Mouse (Mus musculus): ENCODE results near the gene Prr19. TPM values are rescaled to one million over a fixed set of nuclear protein-coding genes. Genes with fewer than 3 reads are reported as not detected.
A peak's percentile ranks its signal among the peaks of the same experiment; 100 is the strongest.
"Not testable (repeated sequence)": the region's sequence is repeated elsewhere in the genome, so short reads cannot be mapped to it uniquely, and the experiment has no call there.

Gene Prr19
- polyA plus RNA-seq, 1 experiment from 2014 or later: not detected

DNA sequence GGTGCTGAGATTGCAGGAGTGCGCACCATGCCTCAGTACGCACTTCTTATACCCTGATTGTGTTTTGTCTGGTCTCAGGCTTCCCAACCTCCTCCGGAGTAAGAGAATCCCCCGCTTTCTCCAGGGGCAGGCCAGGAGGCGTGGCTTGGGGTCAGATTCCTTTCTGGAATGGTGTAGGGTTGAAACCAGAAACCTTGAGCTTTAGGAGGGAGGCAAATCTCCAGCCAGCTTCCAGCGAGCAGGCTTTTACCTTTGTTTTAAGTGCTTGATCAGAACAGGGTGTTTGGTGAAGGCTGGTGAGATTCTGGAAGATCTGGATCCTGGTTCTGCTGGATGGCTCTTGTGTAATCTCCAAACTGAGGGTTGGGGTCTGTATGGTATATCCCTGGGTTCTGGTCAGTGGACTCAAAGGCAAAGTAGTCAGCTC is 20.9 kb downstream of the Prr19 start:
- Histone ChIP-seq H3K9ac (replicated peaks) (no peak overlapping the region), H3K4me2 (ENCODE audit: low read depth, low read length) (no peak overlapping the region), H3K27me3 (ENCODE audit: insufficient read depth, low read length) (no peaks in the 10 kb centered on the region), H3K9me3 (ENCODE audit: low read length) (no peaks in the 10 kb centered on the region), H3K27ac (ENCODE audit: low read depth) (no peak overlapping the region), H3K4me1 (ENCODE audit: insufficient read depth) (peaks cover 3% of the 10 kb centered on the region), H3K36me3 (replicated peaks; ENCODE audit: insufficient read depth, low read length) (no peaks in the 10 kb centered on the region), H3K4me3 (ENCODE audit: low read depth, low read length) (no peak overlapping the region)
- ATAC-seq (no peak), DNase-seq (no peak)
- TF ChIP-seq CTCF (IDR thresholded peaks at IDR 0.05; ENCODE audit: low read depth) (no peak), EP300 (IDR thresholded peaks at IDR 0.05; ENCODE audit: low read depth) (no peak)
- 57% methylated on average over 6 of the region's 6 CpGs for WGBS (ENCODE audit: insufficient replicate concordance)

DNA sequence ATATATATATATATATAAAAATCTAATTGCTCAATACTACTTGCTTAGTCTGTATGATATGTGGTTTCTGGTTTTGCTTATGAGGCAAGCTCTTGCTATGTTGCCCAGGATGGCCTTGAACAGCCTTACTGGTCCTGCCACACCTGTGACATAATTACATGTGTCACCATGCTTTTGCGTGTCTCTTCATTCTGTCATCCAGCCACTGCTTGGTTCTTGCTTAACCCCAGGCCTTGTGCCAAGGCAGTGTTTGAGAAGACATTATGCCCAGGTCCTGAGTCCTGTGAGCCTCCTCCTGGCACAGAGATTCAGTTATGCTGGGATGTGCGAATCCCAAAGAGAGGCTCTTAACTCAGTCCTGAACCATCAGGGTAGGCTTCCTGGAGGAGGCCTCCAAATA is 22.0 kb downstream of the Prr19 start:
- no peaks in the 10 kb centered on the region for H3K27me3 ChIP-seq (ENCODE audit: insufficient read depth, low read length)
- no peaks in the 10 kb centered on the region for H3K9me3 ChIP-seq (ENCODE audit: low read length)
- no peak overlapping the region for H3K4me2 ChIP-seq (ENCODE audit: low read depth, low read length)
- no peaks in the 10 kb centered on the region for H3K4me1 ChIP-seq (ENCODE audit: insufficient read depth)
- 75% methylated on average over 2 of the region's 2 CpGs for WGBS (ENCODE audit: insufficient replicate concordance)
- DNase-seq (no peak), ATAC-seq (peak; percentile 21; the same call in 1 of the 2 replicates)
- H3K27ac ChIP-seq (ENCODE audit: low read depth): no peak overlapping the region
- TF ChIP-seq CTCF (IDR thresholded peaks at IDR 0.05; ENCODE audit: low read depth) (no peak), EP300 (IDR thresholded peaks at IDR 0.05; ENCODE audit: low read depth) (no peak)
- no peak overlapping the region for H3K4me3 ChIP-seq (ENCODE audit: low read depth, low read length)
- no peak overlapping the region for H3K9ac ChIP-seq (replicated peaks)
- H3K36me3 ChIP-seq (replicated peaks; ENCODE audit: insufficient read depth, low read length): no peaks in the 10 kb centered on the region

DNA sequence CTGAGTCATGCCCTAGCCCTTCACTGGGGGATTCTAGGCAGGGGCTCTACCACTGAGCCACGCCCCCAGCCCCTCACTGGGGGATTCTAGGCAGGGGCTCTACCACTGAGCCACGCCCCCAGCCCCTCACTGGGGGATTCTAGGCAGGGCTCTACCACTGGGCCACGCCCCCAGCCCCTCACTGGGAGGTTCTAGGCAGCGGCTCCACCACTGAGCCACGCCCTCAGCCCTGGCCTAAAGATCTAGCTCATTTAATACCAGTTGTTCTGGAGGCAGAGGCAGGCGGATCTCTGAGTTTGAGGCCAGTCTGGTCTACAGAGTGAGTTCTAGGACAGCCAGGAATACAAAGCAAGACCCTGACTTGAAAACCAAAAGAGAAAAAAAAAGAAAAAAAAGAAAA is 24.2 kb downstream of the Prr19 start:
- not testable (repeated sequence) for H3K4me1 ChIP-seq (ENCODE audit: insufficient read depth); H3K27me3 ChIP-seq (ENCODE audit: insufficient read depth, low read length); H3K27ac ChIP-seq (ENCODE audit: low read depth); H3K4me3 ChIP-seq (ENCODE audit: low read depth, low read length); H3K36me3 ChIP-seq (replicated peaks; ENCODE audit: insufficient read depth, low read length); H3K9me3 ChIP-seq (ENCODE audit: low read length); H3K4me2 ChIP-seq (ENCODE audit: low read depth, low read length); ATAC-seq; DNase-seq; H3K9ac ChIP-seq (replicated peaks)
- 65% methylated on average over 6 of the region's 6 CpGs for WGBS (ENCODE audit: insufficient replicate concordance)

DNA sequence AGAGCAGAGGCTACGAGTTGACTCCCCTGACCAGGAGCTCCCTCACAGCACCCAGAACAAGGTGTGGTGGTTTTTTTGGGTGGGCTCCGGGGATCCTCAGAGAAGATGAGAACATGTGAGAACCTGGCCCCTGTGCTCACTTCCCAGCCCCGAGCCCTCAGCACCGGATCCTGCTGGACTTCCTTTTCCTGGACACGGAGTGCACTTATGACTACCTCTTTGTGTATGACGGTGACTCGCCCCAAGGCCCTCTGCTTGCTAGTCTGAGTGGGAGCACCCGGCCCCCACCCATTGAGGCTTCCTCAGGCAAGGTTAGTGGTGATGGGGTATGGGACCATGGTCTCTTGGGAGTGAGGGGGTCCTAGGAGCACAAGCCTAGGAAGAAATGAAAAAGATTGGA is 25.0 kb downstream of the Prr19 start:
- DNase-seq (no peak), ATAC-seq (no peak)
- no peak overlapping the region for H3K4me2 ChIP-seq (ENCODE audit: low read depth, low read length)
- peaks cover 4% of the 10 kb centered on the region; the same call in 1 of the 2 replicates for H3K4me1 ChIP-seq (ENCODE audit: insufficient read depth)
- WGBS (ENCODE audit: insufficient replicate concordance): 58% methylated on average over 8 of the region's 8 CpGs
- H3K9ac ChIP-seq (replicated peaks): no peak overlapping the region
- no peaks in the 10 kb centered on the region for H3K9me3 ChIP-seq (ENCODE audit: low read length)
- H3K4me3 ChIP-seq (ENCODE audit: low read depth, low read length): no peak overlapping the region
- no peak for TF ChIP-seq EP300 (IDR thresholded peaks at IDR 0.05; ENCODE audit: low read depth)
- no peak for TF ChIP-seq CTCF (IDR thresholded peaks at IDR 0.05; ENCODE audit: low read depth)
- H3K27ac ChIP-seq (ENCODE audit: low read depth): no peak overlapping the region
- 0 out of 2 replicates have a peak, but pooled peaks cover 2% of the 10 kb centered on the region for H3K27me3 ChIP-seq (ENCODE audit: insufficient read depth, low read length)
- H3K36me3 ChIP-seq (replicated peaks; ENCODE audit: insufficient read depth, low read length): no peaks in the 10 kb centered on the region

DNA sequence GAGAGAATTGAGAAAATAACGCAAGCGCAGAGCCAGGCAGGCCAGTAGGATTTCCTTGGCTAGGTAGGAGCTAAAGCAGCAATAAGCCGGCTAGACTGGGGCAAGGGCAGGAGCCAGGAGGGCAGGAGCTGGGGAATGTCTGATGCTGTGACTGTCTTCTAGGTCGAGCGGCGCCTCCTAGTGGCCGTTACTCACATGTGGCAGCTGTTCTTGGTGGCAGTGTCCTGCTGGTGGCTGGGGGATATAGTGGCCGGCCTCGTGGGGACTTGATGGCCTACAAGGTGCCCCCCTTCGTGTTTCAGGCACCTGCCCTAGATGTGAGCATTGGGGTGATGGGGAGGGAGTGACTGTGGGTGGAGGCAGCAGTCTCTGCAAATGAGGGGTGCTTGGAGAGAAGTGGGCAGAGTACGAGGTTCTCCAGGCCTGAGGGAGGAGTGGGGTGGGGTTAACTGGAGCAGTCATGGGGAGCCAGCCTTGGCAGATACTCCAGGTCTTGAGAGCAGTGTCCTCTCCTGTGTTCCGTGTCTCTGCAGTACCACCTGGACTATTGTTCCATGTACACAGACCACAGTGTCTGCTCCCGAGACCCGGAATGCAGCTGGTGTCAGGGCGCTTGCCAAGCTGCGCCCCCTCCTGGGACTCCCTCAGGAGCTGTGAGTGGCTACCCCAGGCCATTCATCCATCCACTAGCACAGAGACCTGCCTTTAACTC is 32.5 kb downstream of the Prr19 start:
- TF ChIP-seq EP300 (IDR thresholded peaks at IDR 0.05; ENCODE audit: low read depth) (no peak), CTCF (IDR thresholded peaks at IDR 0.05; ENCODE audit: low read depth) (peak; percentile 94)
- Histone ChIP-seq H3K27ac (ENCODE audit: low read depth) (no peak overlapping the region), H3K4me1 (ENCODE audit: insufficient read depth) (peaks cover 4% of the 10 kb centered on the region; the same call in 1 of the 2 replicates), H3K4me3 (ENCODE audit: low read depth, low read length) (no peak overlapping the region), H3K27me3 (ENCODE audit: insufficient read depth, low read length) (no peaks in the 10 kb centered on the region), H3K9me3 (ENCODE audit: low read length) (no peaks in the 10 kb centered on the region), H3K4me2 (ENCODE audit: low read depth, low read length) (no peak overlapping the region), H3K9ac (replicated peaks) (no peak overlapping the region), H3K36me3 (replicated peaks; ENCODE audit: insufficient read depth, low read length) (no peaks in the 10 kb centered on the region)
- 40% methylated on average over 16 of the region's 16 CpGs for WGBS (ENCODE audit: insufficient replicate concordance)
- ATAC-seq (peak; percentile 62), DNase-seq (peak; percentile 85)

DNA sequence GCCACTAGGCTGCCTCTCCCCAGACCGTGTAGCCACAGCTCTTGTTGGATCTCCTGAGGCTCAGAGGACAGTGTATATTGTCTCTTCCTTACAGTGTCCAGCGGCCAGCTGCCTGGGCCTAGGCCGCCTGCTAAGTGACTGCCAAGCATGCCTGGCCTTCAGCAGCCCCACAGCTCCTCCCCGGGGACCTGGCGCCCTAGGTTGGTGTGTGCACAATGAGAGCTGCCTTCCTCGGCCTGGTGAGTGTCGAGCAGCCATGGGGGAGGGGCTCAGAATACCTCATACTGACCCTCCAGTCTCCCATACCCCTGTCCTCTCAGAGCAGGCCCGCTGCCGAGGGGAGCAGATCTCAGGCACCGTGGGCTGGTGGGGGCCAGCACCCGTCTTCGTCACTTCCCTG is 33.3 kb downstream of the Prr19 start:
- WGBS (ENCODE audit: insufficient replicate concordance): 77% methylated on average over 12 of the region's 12 CpGs
- Histone ChIP-seq H3K4me1 (ENCODE audit: insufficient read depth) (peaks cover 4% of the 10 kb centered on the region; the same call in 1 of the 2 replicates), H3K36me3 (replicated peaks; ENCODE audit: insufficient read depth, low read length) (no peaks in the 10 kb centered on the region), H3K27ac (ENCODE audit: low read depth) (no peak overlapping the region), H3K27me3 (ENCODE audit: insufficient read depth, low read length) (no peaks in the 10 kb centered on the region), H3K9ac (replicated peaks) (no peak overlapping the region), H3K4me3 (ENCODE audit: low read depth, low read length) (no peak overlapping the region), H3K4me2 (ENCODE audit: low read depth, low read length) (no peak overlapping the region), H3K9me3 (ENCODE audit: low read length) (no peaks in the 10 kb centered on the region)
- ATAC-seq (no peak), DNase-seq (no peak)
- TF ChIP-seq EP300 (IDR thresholded peaks at IDR 0.05; ENCODE audit: low read depth): no peak
- no peak for TF ChIP-seq CTCF (IDR thresholded peaks at IDR 0.05; ENCODE audit: low read depth)

All from liver, postnatal 0 days (tissue).